Mouse (Mus musculus) gastrocnemius, adult 2 months (tissue): ENCODE measurements at regions not wholly inside any gene's neighbourhood (a gene's known extent, or its start where the extent isn't known, plus 50 kb on each side); places are given as distances from the start of the nearest gene placed in this dataset.

Experiments used
- DNase-seq: peaks from one replicate; pipeline ENCODE4 v3.0.0; 2022
- H3K27ac ChIP-seq: fragments of 200-600 bp; 2 replicates; pipeline ENCODE4 v1.8.1; 2022; ENCODE audit warnings: mild to moderate bottlenecking
- H3K4me3 ChIP-seq: fragments of 200-600 bp; 2 replicates; pipeline ENCODE4 v1.8.1; 2022; ENCODE audit warnings: mild to moderate bottlenecking, moderate library complexity
- CTCF ChIP-seq: fragments of 200-600 bp; IDR thresholded peaks from 2 replicates; pipeline ENCODE4 v1.8.1; 2022; ENCODE audit warnings: antibody characterized with exemption, mild to moderate bottlenecking, moderate library complexity
- intact Hi-C: fragments of 180-260 bp; cut with DNase I; formaldehyde crosslinking; loops from one replicate; pipeline ENCODE4 v1.15.1; 2025

DNA sequence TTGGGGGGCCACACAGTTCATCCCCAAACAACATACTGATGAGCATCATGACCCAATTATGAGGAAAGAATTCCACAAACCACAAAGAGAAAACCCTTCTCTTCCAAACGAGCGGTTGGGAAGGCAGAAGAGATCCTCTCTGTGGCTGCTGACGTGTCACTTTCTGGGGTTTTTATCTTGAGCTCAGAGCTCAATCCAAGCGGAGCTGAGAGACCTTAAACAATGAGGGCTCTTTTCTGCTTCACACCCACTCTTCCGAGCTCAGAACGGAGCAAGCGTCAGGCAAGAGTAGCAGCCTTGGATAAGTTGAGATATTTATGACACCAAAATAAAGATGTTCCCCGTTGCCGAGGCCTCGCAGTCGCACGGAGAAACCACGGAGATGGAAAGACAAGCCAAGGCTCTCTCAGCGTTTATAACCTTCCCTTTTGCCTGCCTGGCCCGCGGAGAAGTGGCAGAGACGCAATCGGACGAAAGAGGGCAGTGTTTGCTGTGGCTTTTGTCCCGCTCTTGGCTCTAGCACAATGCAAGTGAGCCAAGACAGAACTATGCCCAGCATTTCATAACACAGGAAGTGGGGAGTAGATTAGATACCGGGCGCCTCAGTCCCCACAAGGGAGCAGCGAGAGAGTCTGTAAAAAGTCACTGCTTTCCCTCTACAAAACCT is 100.7 kb downstream of the Chic2 start:
- intact Hi-C loops = loop anchor here (5.0 to 10.0 kb wide), 2 partner anchors 149 to 198 kb away; no protein-coding TSS in a partner anchor
- TF ChIP-seq CTCF = peak; percentile 88

DNA sequence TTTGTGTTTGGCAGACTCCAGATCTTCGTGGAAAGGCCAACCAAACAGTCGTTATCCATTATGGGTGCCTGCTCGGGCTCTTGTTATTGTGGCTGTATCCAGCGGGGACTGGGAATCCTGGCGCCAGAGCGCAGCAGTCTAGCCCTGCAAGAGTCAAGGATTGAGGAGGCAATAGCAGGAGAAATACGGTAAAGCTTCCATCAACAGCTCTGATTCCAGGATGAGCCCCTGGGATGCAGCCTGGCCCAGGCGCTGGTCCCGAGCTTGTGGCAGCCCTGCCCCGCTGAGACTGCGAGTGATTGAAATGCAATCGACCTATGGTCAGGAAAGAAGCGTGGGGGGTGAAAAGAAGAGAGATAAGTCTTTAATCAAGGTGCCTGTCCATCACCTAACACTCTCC is 103.1 kb downstream of the Chic2 start:
- DNase-seq = peak; percentile 39
- Histone ChIP-seq H3K4me3 (no peak overlapping the region), H3K27ac (peak overlapping the region; percentile 8; the same call in 1 of the 2 replicates)
- TF ChIP-seq CTCF = no peak
- intact Hi-C loops = loop anchor here (5.0 to 10.0 kb wide), 2 partner anchors 147 to 201 kb away; no protein-coding TSS in a partner anchor

More for the DNA sequence above, 100.7 kb downstream of the Chic2 start:
- peak; percentile 86 for DNase-seq
- Histone ChIP-seq H3K27ac (peak overlapping the region; percentile 81), H3K4me3 (peak overlapping the region; percentile 51)

DNA sequence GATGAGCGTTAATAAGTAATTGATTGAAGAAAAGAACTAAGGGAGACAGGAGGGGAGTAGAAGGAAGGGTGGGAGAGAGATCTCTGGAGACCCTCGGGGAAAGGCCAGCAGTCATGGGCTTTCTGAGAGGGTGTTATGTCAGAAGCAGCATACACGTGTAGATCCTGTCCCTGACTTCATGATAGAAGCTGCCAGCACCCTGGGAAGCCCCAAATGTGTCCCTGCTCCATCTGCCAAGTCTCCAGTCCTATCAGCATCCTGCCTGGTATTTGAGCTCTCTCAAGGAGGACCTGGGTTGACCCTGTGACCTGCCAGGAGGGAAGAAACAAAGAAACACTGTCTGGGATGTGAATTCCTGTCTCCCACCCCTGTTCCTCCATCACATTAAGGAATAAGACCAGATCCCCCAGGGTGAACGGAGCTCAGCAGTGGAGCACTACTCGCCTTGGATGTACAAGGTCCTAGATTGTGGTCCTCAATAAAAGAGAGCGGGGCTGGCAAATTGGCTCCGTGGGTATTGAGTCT is 107.1 kb downstream of the Chic2 start:
- intact Hi-C loops = no loop called here

DNA sequence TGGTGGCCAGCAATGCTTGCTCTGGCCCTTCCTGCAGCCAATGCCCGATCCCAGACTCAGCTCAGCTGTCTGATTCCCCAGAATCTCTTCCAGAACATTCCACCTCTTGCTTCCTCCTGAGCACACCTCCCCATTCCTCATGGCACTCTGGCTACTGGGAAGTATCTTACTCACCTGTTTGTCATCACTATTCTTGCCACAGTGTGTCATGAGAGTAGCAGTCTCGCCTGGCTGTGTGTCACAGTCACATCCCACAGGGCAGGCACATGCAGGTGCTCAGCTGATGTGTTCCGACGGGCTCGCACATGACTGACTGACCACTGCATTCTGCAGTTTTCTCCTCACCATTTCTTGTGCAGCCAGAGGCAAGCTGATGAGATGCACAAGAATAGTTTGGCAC is 108.5 kb downstream of the Chic2 start:
- no peak for TF ChIP-seq CTCF
- no peak for DNase-seq
- peak overlapping the region; percentile 48; the same call in 1 of the 2 replicates for H3K27ac ChIP-seq
- intact Hi-C loops = no loop called here
- no peak overlapping the region for H3K4me3 ChIP-seq

More for the DNA sequence above, 107.1 kb downstream of the Chic2 start:
- TF ChIP-seq CTCF = no peak
- Histone ChIP-seq H3K27ac (no peak overlapping the region), H3K4me3 (no peak overlapping the region)
- no peak for DNase-seq

DNA sequence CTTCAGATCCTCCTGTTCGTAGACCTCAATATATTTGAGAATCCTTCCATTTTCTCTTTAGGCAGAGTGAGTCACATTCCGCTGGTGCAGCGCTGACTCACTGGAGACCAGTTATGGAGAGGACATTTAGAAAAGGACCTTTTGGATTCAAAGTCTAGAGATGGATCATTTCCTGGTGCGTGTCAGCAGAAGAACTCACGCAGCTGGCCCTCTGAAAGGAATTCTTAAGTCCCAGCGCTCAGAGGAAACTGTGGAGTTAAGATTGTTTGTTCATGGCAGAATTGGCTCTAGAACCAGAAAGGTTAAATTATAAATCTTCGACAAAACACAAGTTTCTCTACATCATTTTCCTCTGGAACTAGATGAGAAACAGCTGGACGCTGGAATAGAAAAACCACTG is 108.9 kb downstream of the Chic2 start:
- DNase-seq = no peak
- H3K4me3 ChIP-seq = no peak overlapping the region
- intact Hi-C loops = no loop called here
- TF ChIP-seq CTCF = no peak
- H3K27ac ChIP-seq = peak overlapping the region; percentile 48

DNA sequence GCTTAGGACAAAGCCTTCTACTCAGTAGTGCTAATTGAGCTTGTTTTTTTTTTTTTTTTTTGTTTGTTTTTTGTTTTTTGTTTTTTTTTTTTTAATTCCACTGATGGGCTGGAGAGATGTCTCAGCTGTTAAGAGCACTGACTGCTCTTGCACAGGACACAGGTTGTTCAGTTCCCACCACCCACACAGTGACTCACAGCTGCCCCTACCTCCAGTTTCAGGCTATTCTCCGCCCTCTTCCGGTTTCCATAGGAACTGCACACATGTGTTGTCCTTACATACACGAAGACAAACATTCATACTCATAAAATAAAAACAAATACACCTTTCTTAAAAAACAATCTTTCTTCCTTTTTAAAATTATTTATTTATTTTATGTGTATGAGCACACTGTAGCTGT is 111.3 kb downstream of the Chic2 start:
- H3K4me3 ChIP-seq = no peak overlapping the region
- TF ChIP-seq CTCF = no peak
- H3K27ac ChIP-seq = no peak overlapping the region
- DNase-seq = no peak
- intact Hi-C loops = no loop called here

DNA sequence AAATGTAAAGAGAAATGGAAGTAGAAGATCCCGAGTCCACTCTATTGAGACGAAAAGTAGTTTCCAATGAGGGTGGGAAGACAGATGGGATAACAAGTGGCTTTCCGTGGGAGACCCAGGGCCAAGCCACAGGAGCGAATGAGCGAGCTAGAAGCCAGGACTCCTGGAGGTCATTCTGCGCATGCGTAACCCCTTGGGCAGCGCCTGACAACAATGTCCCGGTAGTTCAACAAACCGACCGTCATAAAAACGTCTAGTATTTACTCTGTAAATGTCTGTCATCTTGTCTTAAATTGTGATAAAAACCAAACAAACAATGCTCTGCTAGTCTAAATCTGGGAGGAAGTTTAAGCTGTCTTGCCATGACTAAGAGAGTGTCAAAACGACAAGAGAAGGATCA is 112.4 kb downstream of the Chic2 start:
- H3K27ac ChIP-seq = no peak overlapping the region
- intact Hi-C loops = no loop called here
- H3K4me3 ChIP-seq = no peak overlapping the region
- no peak for TF ChIP-seq CTCF
- no peak for DNase-seq

DNA sequence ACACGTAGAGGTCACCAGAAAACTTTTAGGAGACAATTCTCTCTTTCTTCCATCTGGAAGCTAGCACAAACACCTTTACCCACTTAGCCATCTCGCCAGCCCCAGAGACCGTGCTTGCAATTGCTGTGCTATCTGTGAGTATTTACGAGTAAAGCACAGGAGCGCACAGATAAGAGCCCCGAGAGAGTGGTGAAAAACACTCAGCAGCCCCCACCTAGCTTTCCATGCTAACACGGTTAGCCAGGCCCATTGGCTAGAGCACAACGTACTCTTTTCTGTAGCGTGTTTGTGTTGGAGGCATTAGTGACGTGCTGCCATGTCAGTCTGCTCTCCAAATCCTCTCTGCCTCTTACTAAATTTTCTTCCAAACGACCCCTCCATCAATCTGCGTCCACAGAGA is 112.8 kb downstream of the Chic2 start:
- TF ChIP-seq CTCF = no peak
- no peak overlapping the region for H3K4me3 ChIP-seq
- DNase-seq = no peak
- no peak overlapping the region for H3K27ac ChIP-seq
- intact Hi-C loops = no loop called here

DNA sequence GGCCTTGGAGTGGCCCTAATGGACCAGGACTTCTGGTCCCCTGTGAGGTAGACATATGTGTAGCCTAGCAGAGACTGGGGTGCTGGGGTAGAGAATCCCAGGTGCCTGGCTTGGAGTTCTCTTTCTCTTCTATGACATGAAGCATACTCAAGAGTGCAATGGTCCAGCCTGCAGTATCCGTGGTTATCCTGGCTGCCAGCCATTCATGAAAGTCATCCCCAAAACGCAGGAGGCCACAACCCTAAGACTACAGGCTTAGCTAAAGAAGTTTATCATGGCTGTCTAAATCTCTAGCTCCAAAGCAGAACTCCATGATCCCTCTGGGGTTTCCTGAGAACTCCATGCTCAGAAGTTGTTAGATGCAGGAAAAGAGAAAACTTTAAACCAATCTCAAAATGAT is 117.0 kb downstream of the Chic2 start:
- no peak for TF ChIP-seq CTCF
- no peak for DNase-seq
- intact Hi-C loops = no loop called here

DNA sequence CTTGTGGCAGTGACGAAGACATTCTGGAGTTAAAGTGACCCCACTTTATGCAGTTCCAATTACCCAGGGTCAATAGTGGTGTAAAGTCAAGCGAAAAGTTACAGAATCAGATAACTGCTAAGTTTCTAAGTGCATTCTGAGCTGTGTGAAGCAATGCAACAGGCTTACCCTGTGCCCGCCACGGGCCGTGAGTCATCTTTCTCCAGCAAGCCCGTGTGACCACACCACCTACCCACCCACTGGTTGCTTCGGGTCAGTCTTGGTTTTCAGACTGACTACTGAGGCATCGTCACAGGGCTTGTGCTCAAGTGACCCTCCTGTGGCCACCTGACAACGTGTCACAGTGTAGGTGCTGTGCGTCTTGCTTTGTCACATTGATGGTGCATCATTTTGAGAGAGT is 118.8 kb downstream of the Chic2 start:
- H3K4me3 ChIP-seq = no peak overlapping the region
- intact Hi-C loops = no loop called here
- no peak overlapping the region for H3K27ac ChIP-seq
- DNase-seq = no peak
- TF ChIP-seq CTCF = no peak

More for the DNA sequence above, 117.0 kb downstream of the Chic2 start:
- no peak overlapping the region for H3K27ac ChIP-seq
- H3K4me3 ChIP-seq = no peak overlapping the region

DNA sequence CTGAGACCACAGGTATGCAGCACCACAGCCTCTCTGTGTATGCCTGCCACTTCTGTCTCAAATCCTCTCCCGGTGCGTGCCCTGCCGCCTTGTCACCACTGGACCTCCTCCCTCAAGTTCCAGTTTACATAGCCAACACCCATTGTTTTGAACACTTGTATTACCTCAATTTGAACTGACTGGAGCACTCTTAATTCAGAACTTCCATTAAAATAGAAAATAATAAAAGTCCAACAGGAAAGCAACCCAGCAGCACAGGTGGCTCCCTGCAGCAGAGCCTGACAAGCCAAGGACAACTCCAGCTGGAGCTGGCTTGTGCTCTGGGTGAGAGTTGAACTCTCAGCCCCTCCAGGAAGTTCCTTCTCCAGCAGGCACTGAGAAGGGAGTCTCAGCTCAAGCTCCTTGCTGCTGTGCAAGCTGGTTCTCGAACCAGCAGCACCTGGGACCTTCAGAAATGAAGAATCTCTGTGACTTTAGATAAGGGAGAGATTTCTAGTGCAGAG is 120.5 kb downstream of the Chic2 start:
- DNase-seq = no peak
- H3K27ac ChIP-seq = 0 out of 2 replicates have a peak overlapping the region, but pooled peaks have one; percentile 16

DNA sequence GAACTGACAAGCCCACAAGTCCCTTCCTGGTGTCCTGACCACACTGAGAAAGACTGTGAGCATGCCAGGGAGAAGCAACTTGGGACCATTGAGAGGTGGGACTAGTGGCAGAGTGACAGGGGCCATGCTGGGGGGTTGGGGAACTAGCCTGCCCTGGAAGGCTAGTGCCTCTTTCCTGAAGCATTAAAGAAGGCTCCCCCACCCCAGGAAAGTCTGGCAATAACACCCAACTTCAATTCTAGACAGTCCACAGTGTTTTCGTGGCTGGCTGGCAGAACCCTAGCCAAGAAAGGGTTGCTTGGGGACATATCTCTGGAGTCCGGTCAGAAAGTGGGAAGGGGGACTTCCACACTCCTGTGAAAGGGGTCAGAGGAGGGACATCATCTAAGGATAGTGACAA is 121.2 kb downstream of the Chic2 start:
- TF ChIP-seq CTCF = no peak
- no peak overlapping the region for H3K4me3 ChIP-seq
- DNase-seq = no peak
- intact Hi-C loops = no loop called here
- H3K27ac ChIP-seq = 0 out of 2 replicates have a peak overlapping the region, but pooled peaks have one; percentile 1

More for the DNA sequence above, 120.5 kb downstream of the Chic2 start:
- H3K4me3 ChIP-seq = no peak overlapping the region
- TF ChIP-seq CTCF = no peak
- intact Hi-C loops = no loop called here

DNA sequence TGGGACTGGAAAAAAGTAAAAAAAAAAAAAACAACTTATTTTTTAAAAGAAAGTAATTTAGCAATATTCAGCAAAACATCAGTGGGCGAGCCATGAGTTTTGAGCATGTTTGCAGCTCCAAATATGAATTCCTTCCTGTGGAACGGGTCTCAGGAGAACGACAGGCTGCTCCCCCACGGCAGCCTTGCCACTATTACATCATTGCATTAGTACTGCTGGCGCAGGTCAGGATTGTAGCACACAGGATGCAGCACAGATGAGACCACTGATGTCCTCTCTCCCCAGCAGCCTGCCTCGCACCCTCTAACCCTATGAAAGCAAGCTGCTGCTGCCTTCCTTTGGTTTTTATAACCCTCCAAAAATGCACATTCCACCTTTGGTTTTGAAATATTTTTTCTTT is 121.7 kb downstream of the Chic2 start:
- intact Hi-C loops = no loop called here
- no peak for DNase-seq
- Histone ChIP-seq H3K27ac (0 out of 2 replicates have a peak overlapping the region, but pooled peaks have one; percentile 1), H3K4me3 (no peak overlapping the region)
- no peak for TF ChIP-seq CTCF
